Mouse (Mus musculus) midbrain, embryonic 12.5 days (tissue): Measurements from ENCODE around the gene Daw1. TPM values are rescaled to one million over a fixed set of nuclear protein-coding genes. Genes with fewer than 3 reads are reported as not detected.

Experiments used
- ATAC-seq: fragments of 200-750 bp; cut with Nextera tagmentation; 2 replicates; pipeline ENCODE4 v1.8.0; 2017; ENCODE audit warnings: low read depth, moderate TSS enrichment, moderate library complexity; ENCODE audit not compliant: low FRiP score
- H3K27ac ChIP-seq: fragments of 300-500 bp; sonication (generic); replicated peaks from 2 replicates; pipeline ENCODE4 v1.5.1; 2016; ENCODE audit warnings: mild to moderate bottlenecking
- H3K27me3 ChIP-seq: fragments of 300-500 bp; sonication (generic); 2 replicates; pipeline ENCODE4 v1.6.1; 2016; ENCODE audit warnings: mild to moderate bottlenecking
- H3K36me3 ChIP-seq: fragments of 300-500 bp; sonication (generic); 2 replicates; pipeline ENCODE4 v1.6.1; 2016
- H3K4me1 ChIP-seq: fragments of 300-500 bp; sonication (generic); 2 replicates; pipeline ENCODE4 v1.6.1; 2016
- H3K4me2 ChIP-seq: fragments of 300-500 bp; sonication (generic); replicated peaks from 2 replicates; pipeline ENCODE4 v1.6.1; 2016; ENCODE audit warnings: mild to moderate bottlenecking, moderate library complexity
- H3K4me3 ChIP-seq: fragments of 300-500 bp; sonication (generic); 2 replicates; pipeline ENCODE4 v1.5.1; 2016; ENCODE audit warnings: mild to moderate bottlenecking
- H3K9ac ChIP-seq: fragments of 300-500 bp; sonication (generic); replicated peaks from 2 replicates; pipeline ENCODE4 v1.6.1; 2016; ENCODE audit warnings: mild to moderate bottlenecking, moderate library complexity
- H3K9me3 ChIP-seq: fragments of 300-500 bp; sonication (generic); 2 replicates; pipeline ENCODE4 v1.6.1; 2016; ENCODE audit warnings: mild to moderate bottlenecking
- WGBS: fragments of 180-500 bp; shearing (Covaris S2); methylation state at CpG from one replicate; pipeline ENCODE4 v1.1.7; 2016; 5-methylcytosine and 5-hydroxymethylcytosine counted together
- polyA plus RNA-seq: library from polyadenylated mRNA; unstranded; fragments of >200 nt; fragmentation: Nextera tagmentation; extraction: Ambion mirVana; gene quantifications from 2 replicates; pipeline ENCODE4 v1.2.1, GENCODE M21; 2016

Gene Daw1
- polyA plus RNA-seq: 0.63 TPM in 1 of 2 replicates, not detected in the other

GRCm38 (mm10) chr1:83159603-83160002 is at the start of gene Daw1:
TSS of gene Daw1 (plus strand) at chr1:83159752.
- Histone ChIP-seq H3K27me3 (no peaks in the 10 kb centered on the region), H3K27ac (no peak within 1 kb of the TSS), H3K36me3 (no peaks in the 10 kb centered on the region), H3K9ac (no peak within 1 kb of the TSS; the same call in 1 of the 2 replicates), H3K4me1 (no peaks in the 10 kb centered on the region), H3K9me3 (no peaks in the 10 kb centered on the region), H3K4me2 (peak within 1 kb of the TSS; percentile 70), H3K4me3 (peak within 1 kb of the TSS; percentile 52)
- peak; percentile 97 for ATAC-seq
- WGBS: under 1% methylated on average over 16 of the region's 16 CpGs

- no peak overlapping the region for H3K27ac ChIP-seq
- no peaks in the 10 kb centered on the region for H3K27me3 ChIP-seq
- no peak for ATAC-seq
- no peak overlapping the region for H3K9ac ChIP-seq
- H3K4me3 ChIP-seq: no peak overlapping the region
- H3K9me3 ChIP-seq: no peaks in the 10 kb centered on the region
- H3K4me2 ChIP-seq: no peak overlapping the region
- H3K36me3 ChIP-seq: no peaks in the 10 kb centered on the region
- no peaks in the 10 kb centered on the region for H3K4me1 ChIP-seq
Observed at GRCm38 (mm10) chr1:83110992-83111391, 48.6 kb upstream of the Daw1 start.

DNA sequence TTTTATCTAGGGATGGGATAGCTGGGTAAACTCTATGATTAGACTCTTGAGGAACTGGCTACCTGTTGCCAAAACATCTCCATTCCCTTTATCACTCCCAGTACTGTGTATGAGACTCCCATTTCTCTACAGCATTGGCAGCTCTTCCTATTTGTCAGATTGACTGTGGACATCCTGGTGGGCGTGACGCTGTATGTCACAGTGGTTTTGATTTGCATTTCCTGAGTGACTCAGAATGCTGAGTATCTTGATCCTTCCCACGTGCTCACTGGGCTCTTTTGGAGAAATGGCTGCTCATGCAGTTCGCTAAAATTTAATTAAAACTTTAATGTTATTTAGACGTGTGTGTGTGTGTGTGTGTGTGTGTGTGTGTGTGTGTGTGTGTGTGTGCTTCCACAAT is 47.8 kb upstream of the Daw1 start:
- Histone ChIP-seq H3K4me2 (no peak overlapping the region), H3K4me3 (no peak overlapping the region), H3K9ac (no peak overlapping the region), H3K36me3 (no peaks in the 10 kb centered on the region), H3K9me3 (no peaks in the 10 kb centered on the region), H3K27ac (no peak overlapping the region), H3K27me3 (no peaks in the 10 kb centered on the region), H3K4me1 (no peaks in the 10 kb centered on the region)
- WGBS: 79% methylated on average over 5 of the region's 5 CpGs
- no peak for ATAC-seq

- WGBS: 48% methylated on average over 8 of the region's 8 CpGs
- Histone ChIP-seq H3K27me3 (no peaks in the 10 kb centered on the region), H3K9ac (no peak within 1 kb of the TSS), H3K4me2 (no peak within 1 kb of the TSS), H3K9me3 (no peaks in the 10 kb centered on the region), H3K4me3 (no peak within 1 kb of the TSS), H3K36me3 (no peaks in the 10 kb centered on the region), H3K4me1 (no peaks in the 10 kb centered on the region), H3K27ac (no peak within 1 kb of the TSS)
- no peak for ATAC-seq
Observed at GRCm38 (mm10) chr1:83116447-83117137, 43.0 kb upstream of the Daw1 start, which contains the start of gene Ccl20. TSS of gene Ccl20 (plus strand) at chr1:83116766.

DNA sequence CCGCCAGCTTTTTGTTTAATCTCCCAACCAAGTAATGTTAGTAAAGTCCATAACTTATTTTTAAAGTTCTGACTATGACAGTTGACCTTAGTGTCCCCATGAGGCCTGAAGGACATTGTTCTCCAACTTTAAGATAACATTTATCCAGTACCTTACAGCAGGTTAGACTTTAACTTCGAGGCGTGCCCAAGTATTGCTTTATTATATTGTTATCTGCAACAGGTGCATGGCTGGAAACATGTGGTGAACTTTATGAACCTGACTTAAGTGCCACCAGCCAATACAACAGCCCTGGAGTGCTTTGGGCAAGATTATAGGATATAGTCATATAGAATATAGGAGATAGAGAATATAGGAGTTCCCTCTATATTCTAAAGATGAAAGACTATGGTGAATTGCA is 42.3 kb upstream of the Daw1 start:
- ATAC-seq: no peak
- Histone ChIP-seq H3K27ac (no peak overlapping the region), H3K4me1 (no peaks in the 10 kb centered on the region), H3K4me2 (no peak overlapping the region), H3K27me3 (no peaks in the 10 kb centered on the region), H3K9me3 (no peaks in the 10 kb centered on the region), H3K36me3 (no peaks in the 10 kb centered on the region), H3K9ac (no peak overlapping the region), H3K4me3 (no peak overlapping the region)
- WGBS: 92% methylated on average over 3 of the region's 3 CpGs

GRCm38 (mm10) chr1:83117661-83118060 is 41.9 kb upstream of the Daw1 start:
- WGBS: 86% methylated on average over 7 of the region's 7 CpGs
- H3K4me2 ChIP-seq: no peak overlapping the region
- H3K36me3 ChIP-seq: no peaks in the 10 kb centered on the region
- no peak for ATAC-seq
- no peak overlapping the region for H3K9ac ChIP-seq
- H3K4me3 ChIP-seq: no peak overlapping the region
- H3K4me1 ChIP-seq: no peaks in the 10 kb centered on the region
- no peaks in the 10 kb centered on the region for H3K27me3 ChIP-seq
- no peaks in the 10 kb centered on the region for H3K9me3 ChIP-seq
- H3K27ac ChIP-seq: no peak overlapping the region

DNA sequence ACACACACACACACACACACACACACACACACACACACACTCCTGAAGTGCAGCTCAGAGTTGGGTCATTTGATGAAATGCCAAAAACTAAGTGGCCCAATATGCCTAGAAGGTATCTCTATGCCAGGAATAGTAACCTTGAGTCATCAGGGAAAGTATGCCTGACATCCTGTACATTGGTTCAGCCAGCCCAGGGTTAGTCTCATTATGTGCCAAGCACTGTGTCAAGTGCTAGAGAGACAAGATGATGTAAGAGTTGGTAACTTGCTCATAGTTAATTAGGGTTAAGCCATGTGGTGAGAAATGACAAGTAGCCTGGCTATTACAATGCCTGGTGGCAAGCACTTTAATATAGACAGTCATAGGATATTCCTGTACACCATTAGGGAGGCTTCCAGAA is 39.6 kb upstream of the Daw1 start:
- Histone ChIP-seq H3K4me1 (no peaks in the 10 kb centered on the region), H3K36me3 (no peaks in the 10 kb centered on the region), H3K27ac (no peak overlapping the region), H3K9ac (no peak overlapping the region), H3K27me3 (no peaks in the 10 kb centered on the region), H3K4me3 (no peak overlapping the region), H3K9me3 (no peaks in the 10 kb centered on the region), H3K4me2 (no peak overlapping the region)
- no peak for ATAC-seq

- no peak overlapping the region for H3K4me3 ChIP-seq
- no peaks in the 10 kb centered on the region for H3K9me3 ChIP-seq
- H3K27ac ChIP-seq: no peak overlapping the region
- H3K36me3 ChIP-seq: no peaks in the 10 kb centered on the region
- 82% methylated on average over 3 of the region's 3 CpGs for WGBS
- no peak for ATAC-seq
- H3K4me2 ChIP-seq: no peak overlapping the region
- no peaks in the 10 kb centered on the region for H3K27me3 ChIP-seq
- H3K9ac ChIP-seq: no peak overlapping the region
- no peaks in the 10 kb centered on the region for H3K4me1 ChIP-seq
Observed at GRCm38 (mm10) chr1:83120312-83120711, 39.2 kb upstream of the Daw1 start.

- Histone ChIP-seq H3K9me3 (no peaks in the 10 kb centered on the region), H3K4me3 (no peak overlapping the region), H3K4me2 (no peak overlapping the region), H3K4me1 (no peaks in the 10 kb centered on the region), H3K27me3 (no peaks in the 10 kb centered on the region), H3K9ac (no peak overlapping the region), H3K36me3 (no peaks in the 10 kb centered on the region), H3K27ac (no peak overlapping the region)
- ATAC-seq: no peak
- WGBS: 90% methylated on average over 2 of the region's 2 CpGs
Observed at GRCm38 (mm10) chr1:83123201-83123600, 36.4 kb upstream of the Daw1 start.

GRCm38 (mm10) chr1:83135829-83136228 is 23.7 kb upstream of the Daw1 start:
- Histone ChIP-seq H3K9me3 (no peaks in the 10 kb centered on the region), H3K4me1 (no peaks in the 10 kb centered on the region), H3K27me3 (no peaks in the 10 kb centered on the region), H3K4me3 (no peak overlapping the region), H3K9ac (no peak overlapping the region), H3K36me3 (no peaks in the 10 kb centered on the region), H3K27ac (no peak overlapping the region), H3K4me2 (no peak overlapping the region)
- 88% methylated on average over 7 of the region's 7 CpGs for WGBS
- no peak for ATAC-seq

DNA sequence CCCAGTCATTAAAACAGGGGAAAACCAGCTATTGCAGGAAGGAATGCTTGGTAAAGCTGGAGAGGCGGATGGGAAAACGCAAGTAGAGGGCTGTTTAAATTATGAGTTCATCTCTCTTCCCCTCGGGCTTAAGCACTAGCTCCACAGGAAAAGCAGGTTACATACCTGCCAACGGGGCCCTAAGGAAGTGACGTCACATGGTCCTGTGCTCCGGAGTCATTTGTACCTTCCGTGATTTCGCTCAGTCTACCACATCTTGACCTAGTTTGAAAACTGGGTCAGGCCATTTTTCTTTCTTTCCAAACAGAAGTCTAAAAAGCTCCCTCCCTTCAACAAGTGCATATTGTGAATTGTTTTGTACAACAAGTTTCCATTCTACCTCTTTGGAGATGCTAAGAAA is 21.7 kb upstream of the Daw1 start:
- H3K9ac ChIP-seq: no peak overlapping the region
- H3K4me1 ChIP-seq: no peaks in the 10 kb centered on the region
- no peaks in the 10 kb centered on the region for H3K9me3 ChIP-seq
- no peaks in the 10 kb centered on the region for H3K27me3 ChIP-seq
- no peak for ATAC-seq
- H3K36me3 ChIP-seq: no peaks in the 10 kb centered on the region
- no peak overlapping the region for H3K27ac ChIP-seq
- no peak overlapping the region for H3K4me2 ChIP-seq
- no peak overlapping the region for H3K4me3 ChIP-seq
- 94% methylated on average over 8 of the region's 8 CpGs for WGBS

GRCm38 (mm10) chr1:83138721-83139120 is 20.8 kb upstream of the Daw1 start:
- Histone ChIP-seq H3K4me2 (no peak overlapping the region), H3K27ac (no peak overlapping the region), H3K9ac (no peak overlapping the region), H3K27me3 (no peaks in the 10 kb centered on the region), H3K4me3 (no peak overlapping the region), H3K9me3 (no peaks in the 10 kb centered on the region), H3K4me1 (no peaks in the 10 kb centered on the region), H3K36me3 (no peaks in the 10 kb centered on the region)
- no peak for ATAC-seq
- 82% methylated on average over 6 of the region's 6 CpGs for WGBS

GRCm38 (mm10) chr1:83141510-83141909 is 18.0 kb upstream of the Daw1 start:
- Histone ChIP-seq H3K9me3 (no peaks in the 10 kb centered on the region), H3K9ac (no peak overlapping the region), H3K27ac (no peak overlapping the region), H3K4me1 (no peaks in the 10 kb centered on the region), H3K4me3 (no peak overlapping the region), H3K36me3 (no peaks in the 10 kb centered on the region), H3K27me3 (no peaks in the 10 kb centered on the region), H3K4me2 (no peak overlapping the region)
- no peak for ATAC-seq
- WGBS: 89% methylated on average over 8 of the region's 8 CpGs
